Mouse (Mus musculus) layer of hippocampus, postnatal 10 days (tissue): ENCODE measurements at regions not wholly inside any gene's neighbourhood (a gene's known extent, or its start where the extent isn't known, plus 50 kb on each side); places are given as distances from the start of the nearest gene placed in this dataset.

Source experiments
- DNase-seq, 2 experiments: peaks; one replicate each; pipeline ENCODE4 v3.0.0; 2021; ENCODE audit warnings: low spot score in 2 of 2

DNA sequence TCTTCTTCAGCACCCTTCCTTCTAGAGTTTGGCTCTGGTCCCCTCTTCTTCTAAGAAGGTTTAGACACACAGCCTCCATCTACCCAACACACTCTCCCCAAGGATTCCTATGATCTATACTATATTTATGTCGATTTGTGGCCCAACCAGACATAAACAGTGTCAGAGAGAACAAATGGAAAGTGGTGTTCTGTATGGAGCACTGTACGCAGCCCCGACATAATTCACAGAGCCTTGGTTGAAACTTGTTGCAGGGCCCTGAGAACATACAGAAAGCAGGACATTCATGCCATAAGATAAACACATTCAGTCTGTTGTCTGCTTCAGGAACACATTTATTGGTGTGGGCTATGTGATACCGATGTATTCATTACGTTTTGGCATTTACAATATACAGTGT lies 463.7 kb upstream of the Pou3f3 start:
- no peak for DNase-seq

DNA sequence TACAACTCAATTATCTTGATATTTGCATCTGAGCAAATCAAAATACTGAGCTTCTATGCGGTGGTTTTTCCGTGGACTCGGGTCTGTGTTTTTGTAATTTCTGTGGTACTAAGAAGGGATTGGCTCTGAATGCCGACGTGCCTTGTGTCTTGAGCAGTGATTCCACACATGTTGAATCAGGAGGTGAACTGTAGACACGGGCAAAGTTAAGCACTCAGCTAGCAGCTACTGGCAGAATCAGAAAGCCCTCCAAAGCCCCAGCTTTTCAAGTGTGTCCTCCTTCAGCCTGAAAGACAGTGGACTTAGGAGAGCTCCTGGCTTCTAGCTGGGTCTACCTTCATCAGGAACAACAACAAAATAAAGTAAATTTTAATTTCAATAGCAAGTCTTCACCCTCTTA lies 462.9 kb upstream of the Pou3f3 start:
- DNase-seq, result no peak

DNA sequence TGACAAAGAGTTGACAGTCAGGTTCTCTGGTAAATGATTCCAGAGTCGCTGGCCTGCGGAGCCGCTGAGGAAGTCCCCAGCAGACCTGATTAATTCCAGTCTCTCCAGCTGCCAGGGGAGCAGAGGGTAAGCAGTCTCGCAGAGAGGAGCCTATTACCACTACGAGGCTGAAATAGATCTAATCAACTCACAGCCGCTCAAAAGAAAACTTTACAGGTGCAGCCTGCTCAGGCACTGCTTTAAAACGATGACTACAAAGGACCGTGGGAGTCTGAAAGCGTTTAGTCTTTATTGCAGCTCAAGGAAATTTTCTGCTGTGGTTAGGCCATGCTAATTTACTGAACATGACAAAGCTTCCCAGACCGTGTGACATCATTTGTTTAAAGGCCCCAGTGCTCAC lies 462.3 kb upstream of the Pou3f3 start:
- DNase-seq, result no peak

DNA sequence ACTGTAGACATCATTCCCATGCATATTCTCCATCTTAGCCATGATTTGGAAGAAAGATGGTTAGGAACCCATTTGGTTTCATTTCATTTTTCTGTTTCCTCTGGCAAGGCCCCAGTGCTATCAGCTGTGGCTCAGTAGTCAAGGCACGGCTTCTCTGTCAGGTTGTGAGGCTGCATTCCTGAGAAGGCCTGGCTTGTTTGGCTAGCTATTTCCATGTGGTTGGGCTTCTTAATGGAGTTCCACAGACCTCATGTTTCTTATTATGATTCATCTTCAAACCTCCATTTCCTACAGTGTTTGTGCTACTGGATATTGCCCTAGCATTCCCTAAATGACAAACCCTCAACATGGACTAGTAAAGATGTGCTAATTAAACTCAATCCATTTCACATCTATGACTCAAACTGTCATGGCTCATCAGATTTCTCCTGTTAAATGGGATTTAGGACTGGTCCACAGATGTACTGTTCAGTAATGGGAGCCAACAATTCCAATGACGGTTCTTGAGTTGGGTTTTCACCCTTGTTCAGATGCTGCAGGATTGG lies 459.0 kb upstream of the Pou3f3 start:
- DNase-seq, result no peak

DNA sequence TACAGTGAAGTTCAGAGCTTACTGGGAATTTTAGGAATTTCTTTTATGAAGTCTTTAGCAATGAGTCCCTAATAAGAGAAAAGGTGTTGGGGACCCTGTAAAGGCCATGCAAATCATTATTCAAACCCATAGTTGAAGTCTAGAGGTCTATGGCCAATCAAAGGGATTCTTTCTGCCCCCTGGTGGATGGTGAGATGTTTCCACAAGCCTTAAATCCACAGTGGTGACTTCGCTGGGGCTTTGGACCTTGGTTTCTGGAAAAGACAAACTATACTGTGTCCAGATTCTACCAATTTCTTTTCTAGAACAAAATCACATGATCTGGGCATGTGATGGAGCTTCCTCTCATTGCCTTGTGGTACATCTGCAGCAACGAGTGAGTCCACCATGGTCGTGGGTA lies 457.2 kb upstream of the Pou3f3 start:
- no peak for DNase-seq

DNA sequence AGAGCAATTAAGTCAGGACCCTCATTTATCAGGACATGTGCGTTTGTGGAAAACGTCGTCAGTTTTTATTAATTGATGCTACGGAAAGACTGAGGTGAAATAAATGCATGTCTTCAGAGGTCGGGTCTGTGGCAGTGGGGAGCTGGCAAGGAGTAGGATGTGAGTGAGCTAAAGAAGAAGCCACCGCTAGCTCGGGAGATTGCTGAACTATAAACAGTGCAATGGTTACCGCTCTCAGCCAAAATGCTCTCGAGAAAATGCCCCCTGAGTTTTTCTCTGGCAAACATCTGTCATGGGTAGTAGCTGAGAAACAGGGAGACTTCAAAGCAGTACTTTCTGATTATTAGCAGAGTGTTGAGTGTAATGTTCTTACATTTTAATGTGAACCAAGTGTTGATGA lies 454.4 kb upstream of the Pou3f3 start:
- DNase-seq, result no peak

DNA sequence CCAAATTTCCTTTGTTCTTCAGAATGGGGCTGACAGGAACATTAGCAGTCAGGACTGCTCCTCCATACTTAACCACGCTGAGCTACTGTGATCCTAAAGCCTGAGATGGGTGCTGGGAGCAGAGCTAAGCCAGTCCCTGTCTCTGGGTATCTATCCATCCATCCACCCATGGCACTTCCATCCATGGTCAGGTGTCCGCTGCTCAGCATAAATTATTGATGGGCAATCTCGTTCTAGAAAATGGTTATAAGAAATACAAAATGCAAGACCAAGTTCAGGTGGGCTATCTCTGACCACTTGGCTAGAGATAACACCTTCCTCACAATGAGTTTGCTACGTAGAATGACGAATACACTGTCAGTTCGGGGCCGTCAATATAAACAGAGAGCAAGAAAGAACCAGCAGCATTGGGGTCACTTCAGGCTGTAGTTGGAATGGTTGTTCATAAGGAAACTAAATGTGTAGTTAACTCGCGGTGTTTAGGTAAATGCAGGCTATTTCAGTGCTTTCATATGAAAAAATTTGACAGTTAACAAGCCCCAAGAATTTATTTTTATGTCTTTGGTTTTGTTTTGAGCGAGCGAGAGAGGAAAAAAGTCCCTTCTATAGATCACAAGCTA lies 453.9 kb upstream of the Pou3f3 start:
- DNase-seq, result no peak

DNA sequence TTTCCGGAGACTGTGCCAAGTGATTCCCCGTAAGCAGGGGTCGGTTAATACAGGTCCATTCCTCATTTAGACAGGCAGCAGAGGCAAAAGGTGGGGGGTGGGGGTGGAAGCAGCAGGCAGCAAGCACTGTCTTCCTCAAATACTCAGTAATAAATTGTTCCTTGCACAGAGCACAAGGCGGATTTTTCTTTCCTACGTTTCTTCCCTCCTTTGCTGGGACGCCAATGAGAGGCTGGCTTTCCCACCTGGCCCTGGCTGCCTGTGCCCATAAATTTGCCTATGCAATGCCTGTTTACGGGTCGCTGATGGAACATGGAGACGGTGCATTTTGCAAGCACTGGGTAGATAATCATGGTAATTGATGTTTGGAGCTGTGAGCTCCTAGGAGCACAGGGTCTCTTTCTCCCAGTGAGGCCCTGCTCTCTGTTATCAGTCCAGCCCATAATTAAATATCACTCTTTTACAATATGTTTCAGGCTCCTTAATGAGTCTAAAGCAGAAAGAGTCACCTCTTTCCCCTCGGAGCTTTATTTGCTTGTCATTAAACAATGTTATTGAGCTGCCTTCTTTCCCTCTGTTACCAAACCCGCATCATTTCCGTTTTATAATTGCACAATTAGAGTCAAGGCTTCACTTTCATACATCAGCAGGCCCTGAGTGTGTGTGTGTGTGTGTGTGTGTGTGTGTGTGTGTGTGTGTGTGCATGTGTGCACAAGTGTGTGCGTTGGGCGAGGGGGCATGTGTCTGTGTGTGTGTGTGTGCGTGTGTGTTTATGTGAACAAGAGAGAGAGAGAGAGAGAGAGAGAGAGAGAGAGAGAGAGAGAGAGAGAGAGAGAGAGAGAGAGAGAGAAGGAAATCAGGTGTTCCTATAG lies 452.7 kb upstream of the Pou3f3 start:
- DNase-seq, result no peak

DNA sequence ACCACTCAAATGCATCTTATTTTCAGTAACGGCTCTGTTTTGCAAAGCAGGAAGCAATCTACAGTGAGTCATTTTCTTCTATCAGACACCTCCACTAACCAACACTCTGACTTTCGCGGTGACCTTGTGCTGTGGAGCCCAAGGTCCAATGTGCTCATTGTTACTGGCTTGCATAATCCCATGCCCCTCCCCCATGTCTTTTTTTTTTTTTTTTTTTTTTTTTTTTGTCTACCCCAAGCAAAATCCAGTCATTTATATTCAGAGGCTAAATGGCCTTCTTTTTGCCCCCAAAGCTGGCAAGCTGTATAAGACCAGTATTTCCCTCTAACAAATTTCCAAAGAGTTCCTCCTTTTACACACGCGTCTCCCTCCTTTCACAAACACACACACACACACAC lies 452.1 kb upstream of the Pou3f3 start:
- no peak for DNase-seq

DNA sequence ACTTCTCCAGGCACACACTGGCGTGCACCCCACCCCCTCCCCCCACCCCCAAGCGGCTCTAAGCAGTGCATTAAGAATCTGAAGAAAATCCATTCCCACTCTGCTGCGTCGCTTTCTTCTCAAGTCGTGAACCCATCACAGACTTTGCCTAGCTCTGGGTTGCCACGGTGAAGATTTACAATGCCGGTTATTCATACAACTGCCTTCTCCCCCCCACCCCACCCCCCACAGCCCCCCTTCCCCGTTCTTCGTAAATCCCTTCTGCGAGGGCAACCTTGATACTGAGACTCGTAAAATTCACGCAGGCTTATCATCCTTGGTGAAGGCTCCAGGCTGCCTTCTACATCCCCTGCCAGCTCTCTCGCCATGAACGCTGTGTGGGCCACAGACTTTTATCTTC lies 451.7 kb upstream of the Pou3f3 start:
- no peak for DNase-seq

DNA sequence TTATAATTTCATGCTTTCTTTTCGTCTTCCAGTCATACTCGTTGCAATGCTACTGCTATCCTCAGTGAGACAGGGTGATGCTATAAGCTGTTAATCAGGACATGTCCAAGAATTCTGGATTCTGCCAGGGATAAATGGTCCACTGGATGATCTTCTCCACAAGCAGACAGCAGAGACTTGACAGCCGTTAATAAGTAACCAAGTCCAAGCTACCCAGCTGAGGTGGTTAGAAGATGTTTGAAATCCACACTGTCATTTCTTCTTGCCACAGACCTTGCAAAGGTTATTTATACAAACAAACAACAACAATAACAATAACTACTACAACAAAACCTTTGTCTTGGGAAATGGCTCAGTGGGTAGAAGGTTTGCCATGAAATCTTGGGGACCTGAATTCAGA lies 443.2 kb upstream of the Pou3f3 start:
- no peak for DNase-seq

DNA sequence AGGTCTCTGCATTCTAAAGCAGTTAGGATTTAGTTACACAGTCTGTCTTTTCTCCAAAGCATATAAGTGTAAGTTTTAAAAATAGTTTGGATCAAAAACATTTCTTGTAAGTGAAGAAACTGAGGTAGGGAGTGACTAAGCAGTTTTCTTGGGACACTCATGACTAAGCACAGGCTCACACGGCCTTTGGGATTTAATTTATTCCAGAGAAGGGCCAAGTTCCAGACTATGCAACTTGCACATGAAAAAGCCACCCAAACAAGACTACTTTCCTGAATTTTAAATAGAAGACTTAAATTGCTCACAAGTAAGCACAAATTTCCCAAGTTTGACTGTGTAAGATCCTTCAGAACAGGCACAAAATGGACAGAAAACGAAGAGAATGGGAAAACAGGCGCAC lies 441.8 kb upstream of the Pou3f3 start:
- DNase-seq, result no peak

DNA sequence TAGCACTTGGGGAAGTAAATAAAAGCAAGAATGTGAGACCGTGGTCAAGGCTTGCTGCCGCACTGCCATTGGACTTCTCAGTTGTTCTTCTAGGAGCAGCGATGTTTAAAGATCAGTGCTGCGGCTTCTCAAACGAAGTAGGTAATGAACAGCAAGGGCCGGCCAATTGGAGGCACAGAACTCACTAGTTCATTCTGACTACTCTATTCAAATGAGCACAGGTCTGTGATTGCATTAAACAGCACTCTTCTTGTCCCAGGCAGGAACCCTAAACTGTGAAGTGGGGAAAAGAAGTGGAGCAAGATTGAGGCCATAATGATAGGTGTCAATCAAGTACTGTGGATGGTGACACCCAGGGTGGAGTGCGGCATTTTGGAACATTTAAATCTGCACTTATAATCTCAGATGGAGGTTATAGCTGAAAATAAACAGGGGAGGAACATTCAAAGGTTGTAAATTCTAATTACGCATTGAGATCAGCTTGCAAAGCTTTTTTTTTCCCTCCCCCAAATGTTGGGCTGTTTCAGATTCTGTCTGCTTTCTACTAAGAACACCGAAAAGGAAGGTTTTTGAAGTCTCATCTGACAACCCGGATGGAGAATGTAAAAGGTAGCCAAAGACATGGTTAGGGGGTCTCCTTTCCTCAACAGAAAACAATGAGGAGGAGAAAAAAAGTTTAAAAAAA lies 438.5 kb upstream of the Pou3f3 start:
- DNase-seq, result no peak

DNA sequence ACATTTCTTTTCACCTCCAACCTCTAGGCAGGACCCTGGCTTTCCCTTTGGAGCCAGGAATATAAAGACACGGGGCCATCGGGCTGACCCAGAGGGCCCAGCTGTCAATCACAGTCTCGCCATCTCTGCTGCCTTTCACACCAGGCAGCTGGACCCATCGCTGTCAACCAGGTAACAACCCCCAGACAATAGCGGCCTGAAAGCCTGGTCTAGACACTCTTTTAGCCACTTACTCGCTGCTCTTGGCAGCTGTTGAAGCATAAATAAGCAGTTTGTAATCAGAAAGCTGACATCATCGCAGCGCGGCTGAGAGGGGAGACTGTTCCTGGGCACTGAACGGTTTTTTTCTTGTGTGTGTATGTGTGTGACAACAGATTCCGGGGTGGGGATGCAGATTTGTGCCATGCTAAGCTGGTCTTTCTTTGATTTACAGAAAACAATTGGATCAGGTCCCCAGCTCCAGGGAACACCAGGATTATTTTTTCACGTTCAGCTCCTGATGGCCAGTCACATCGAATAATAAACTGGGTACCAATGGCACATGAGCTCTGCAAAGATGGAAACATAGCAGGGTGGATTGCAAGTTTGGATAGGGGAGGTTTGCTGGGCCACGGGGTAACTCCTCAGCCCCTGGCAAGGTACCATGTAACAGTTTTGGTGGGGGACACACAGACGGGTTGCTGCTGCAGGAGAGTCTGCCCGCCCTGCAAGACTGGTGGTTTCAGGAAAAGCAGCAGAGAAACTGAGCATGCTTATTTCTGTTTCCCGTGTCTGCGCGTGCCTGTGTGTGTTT lies 437.6 kb upstream of the Pou3f3 start:
- DNase-seq, result peak; percentile 50 to 63

DNA sequence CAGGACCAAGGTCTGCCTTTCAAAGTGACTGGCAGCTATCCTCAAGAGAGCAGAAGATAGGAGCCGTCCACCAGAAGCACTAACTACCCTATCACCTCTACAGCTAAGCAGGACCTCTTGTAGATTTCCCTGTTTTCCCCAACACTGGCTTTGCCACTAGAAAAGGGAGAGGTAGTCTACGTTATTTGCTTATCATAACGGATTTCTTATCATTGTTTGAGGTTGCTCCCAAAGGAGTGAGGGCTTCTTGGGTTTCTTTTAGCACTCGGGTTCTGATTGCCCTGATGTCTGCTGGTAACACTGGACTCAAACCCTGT lies 437.0 kb upstream of the Pou3f3 start:
- no peak for DNase-seq

DNA sequence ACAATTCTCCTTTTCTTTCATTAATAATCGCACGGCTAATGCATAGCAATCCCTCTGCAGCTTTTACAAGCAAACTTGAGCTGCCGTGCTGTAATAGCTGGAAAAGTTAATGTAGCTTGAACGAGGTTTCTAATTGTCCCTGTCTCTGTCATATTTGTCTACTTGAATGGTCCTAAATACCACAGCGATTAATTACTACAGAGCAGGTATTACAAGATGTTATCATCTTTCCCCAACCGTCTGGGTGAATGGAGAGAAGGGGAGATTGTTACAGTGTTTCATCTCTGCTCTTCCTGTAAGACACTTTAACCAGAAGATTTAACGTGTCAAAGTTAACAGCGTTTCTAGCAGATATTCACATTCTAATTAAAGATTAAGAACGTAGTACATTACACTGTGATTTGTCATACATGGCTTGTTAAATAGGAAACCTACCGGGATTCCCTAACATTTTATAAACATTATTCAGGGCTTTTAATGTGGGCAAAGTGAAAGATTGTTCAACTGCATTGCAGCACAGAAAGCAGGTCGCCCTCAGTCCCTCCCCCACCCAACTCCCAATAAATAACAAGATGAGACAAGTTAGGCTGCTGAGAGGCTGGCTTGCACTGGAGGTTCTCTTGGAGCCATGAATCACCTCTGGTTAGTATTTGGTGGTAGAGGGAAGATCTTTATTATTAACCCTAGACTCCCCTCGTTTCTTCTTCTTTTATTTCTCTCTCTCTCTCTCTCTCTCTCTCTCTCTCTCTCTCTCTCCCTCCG lies 436.2 kb upstream of the Pou3f3 start:
- DNase-seq, result no peak

DNA sequence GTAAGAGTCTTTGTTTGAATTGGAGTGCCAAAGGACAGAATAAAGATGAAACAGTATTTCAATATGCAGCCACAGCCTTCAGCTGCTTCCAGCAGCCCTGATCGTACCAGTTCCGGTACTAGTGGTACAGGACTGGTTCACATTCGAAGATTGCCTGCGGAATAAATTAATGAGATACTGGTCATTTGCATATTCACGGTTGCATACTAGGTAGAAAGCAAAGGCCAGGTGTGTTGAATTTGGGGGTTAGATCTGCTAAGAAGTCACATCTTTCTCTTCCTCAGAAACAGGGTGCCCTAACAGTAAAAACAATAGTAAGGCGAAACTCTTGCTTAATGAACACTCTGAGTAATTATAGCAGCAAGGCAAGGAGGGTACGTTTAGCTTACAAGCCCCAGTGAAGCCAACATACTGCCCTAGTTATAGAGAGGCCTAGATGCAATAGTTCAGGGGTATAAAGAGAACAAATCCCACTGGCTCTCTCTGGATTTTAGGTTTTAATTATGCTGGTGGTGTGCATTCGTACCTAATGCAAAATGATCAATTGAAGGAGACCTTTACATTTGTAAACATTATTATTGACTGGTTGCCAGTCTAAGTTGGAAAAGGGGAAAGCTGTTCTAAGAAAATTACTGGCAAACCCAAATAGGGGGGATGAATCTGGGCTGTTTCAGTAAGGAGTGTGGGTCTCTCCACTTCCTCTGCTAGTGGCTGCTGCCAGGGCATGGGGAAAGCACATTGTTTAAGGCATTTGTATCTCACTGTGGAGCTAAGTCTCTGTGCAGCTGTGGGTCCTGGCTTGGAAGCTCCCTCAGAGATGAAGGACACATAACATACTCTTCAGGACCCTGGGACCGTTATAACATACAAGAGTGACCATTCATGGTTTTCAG lies 435.3 kb upstream of the Pou3f3 start:
- DNase-seq, result no peak

DNA sequence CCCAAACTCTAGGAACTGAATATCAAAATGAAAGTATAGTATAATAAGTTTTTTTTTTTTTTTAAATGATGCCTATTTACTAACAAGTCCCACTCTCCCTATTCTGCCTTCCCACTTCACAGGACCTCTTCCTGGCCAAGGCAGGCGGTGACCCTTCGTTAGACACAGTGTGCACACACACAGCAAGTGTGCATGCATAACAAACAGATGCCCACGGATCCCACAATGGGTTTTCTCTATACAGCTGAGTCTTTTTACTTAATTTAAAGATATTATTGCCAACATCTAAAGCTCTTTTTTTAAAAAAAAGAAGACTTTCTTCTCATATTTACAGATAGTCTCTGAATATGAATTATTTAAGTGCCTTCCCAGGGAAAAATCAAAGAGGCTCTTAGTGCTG lies 434.5 kb upstream of the Pou3f3 start:
- no peak for DNase-seq

DNA sequence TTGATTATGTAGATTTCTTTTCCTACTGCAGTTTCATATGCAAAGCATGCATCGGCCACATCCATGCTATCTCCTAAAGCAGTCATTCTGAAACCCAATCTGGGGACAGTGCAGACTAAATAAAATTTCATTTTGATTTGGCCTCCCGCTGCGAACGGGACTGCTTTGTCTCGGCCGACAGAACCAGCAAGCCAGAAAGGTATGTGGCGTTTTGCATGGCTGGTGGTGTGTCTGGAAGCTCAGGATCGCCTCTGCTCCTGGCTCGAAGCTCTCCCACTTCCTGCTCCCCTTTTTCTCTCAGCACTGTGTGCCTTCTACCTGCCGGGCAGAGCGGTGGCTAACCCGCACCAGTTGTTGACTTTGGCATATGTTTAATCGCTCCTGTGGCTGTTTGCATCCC lies 433.8 kb upstream of the Pou3f3 start:
- peak; percentile 39 to 59 for DNase-seq

DNA sequence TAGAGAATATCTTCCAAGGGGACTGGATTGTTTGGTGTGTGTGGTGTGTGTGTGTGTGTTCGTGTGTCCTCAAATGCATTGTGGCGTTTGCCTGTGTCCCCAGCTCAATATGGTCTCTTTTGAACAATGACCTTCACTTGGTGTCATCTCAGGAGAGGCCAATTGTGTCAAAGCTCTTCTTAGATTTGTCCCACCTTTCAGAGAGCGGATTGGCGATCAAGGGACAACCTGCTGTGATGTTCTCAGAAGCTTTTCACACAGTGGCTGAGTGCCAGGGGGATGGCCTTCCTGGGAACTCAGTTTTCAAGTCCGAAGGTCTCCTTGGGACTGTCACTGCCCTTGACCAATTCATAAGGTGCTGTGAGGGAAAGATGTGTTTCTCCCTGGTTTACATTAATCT lies 433.0 kb upstream of the Pou3f3 start:
- peak; percentile 41 to 55 for DNase-seq
